Mouse (Mus musculus): ENCODE measurements at regions not wholly inside any gene's neighbourhood (a gene's known extent, or its start where the extent isn't known, plus 50 kb on each side); places are given as distances from the start of the nearest gene placed in this dataset.

DNA sequence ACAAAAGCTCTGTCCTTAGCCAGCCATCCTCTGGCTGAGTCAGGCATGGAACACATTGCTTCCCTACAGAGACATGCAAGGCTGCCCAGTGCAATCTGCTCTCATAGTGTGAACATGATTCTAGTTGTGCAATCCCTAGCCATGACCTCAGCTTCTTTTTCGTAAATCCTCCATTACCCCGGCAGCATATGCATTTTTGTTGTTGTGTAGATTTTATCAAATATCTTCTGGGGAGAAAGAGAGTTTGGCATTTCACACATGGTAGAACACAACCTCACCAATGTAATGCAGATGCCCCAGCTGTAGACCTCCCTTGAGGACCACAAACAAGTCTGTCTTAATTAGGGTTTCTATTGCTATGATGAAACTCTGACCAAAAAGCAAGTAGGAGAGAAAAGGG lies 168.6 kb downstream of the Rpl10-ps3 start:
- TF ChIP-seq MYC (IDR thresholded peaks at IDR 0.05; ENCODE audit: low read depth, low read length) (no peak), ETS1 (IDR thresholded peaks at IDR 0.05; ENCODE audit: low read depth, low read length) (no peak), CTCF (IDR thresholded peaks at IDR 0.05 in 2 of 3, conservative IDR thresholded peaks at IDR 0.05 in 1 of 3; ENCODE audit: control insufficient read depth in 1 of 3, insufficient read depth in 1 of 3, low read depth in 2 of 3, low read length in 3 of 3, poor library complexity in 1 of 3, severe bottlenecking in 1 of 3) (no peak), USF1 (IDR thresholded peaks at IDR 0.05; ENCODE audit: low read depth, low read length) (no peak), POLR2A (IDR thresholded peaks at IDR 0.05; ENCODE audit: control insufficient read depth in 1 of 2, insufficient read depth in 1 of 2, low read depth in 1 of 2, low read length in 2 of 2, poor library complexity in 1 of 2) (no peak), GATA1 (IDR thresholded peaks at IDR 0.05; ENCODE audit: low read depth, low read length) (no peak), MYB (IDR thresholded peaks at IDR 0.05; ENCODE audit: low read depth, low read length) (no peak)

All from MEL (cell line).